In genomic region chr8:91312835-91313832, GRCm38 (mm10) we compare ENCODE assay signal across 8 mouse cellular contexts. TPM values are rescaled to one million over a fixed set of nuclear protein-coding genes. Genes with fewer than 3 reads are reported as not detected.
DNase-seq lines count a peak whose midpoint lies in the region; ATAC-seq lines count a peak whose summit lies in the region.

Gene Rpgrip1l, minus strand, starts transcription at chr8:91313262.
Gene Fto, plus strand, starts transcription at chr8:91313525.

- peak within 1 kb of the TSS; percentile 36 for H3K27ac ChIP-seq in forebrain, embryonic 14.5 days (ENCODE audit: low read depth, low read length)
- H3K27ac ChIP-seq in neural tube, embryonic 15.5 days (replicated peaks): peak within 1 kb of the TSS; percentile 84

- no peaks in the 10 kb centered on the region for H3K9me3 ChIP-seq in forebrain, embryonic 14.5 days (replicated peaks; ENCODE audit: control insufficient read depth, low read length)
- H3K9me3 ChIP-seq in neural tube, embryonic 15.5 days (replicated peaks): no peaks in the 10 kb centered on the region

- intact Hi-C loops in heart, postnatal 14 days (cut with DNase I): loop anchor here (10.0 kb wide), 1 partner anchor 1052 kb away; no protein-coding TSS in a partner anchor

- 1% methylated on average over 59 of the region's 59 CpGs for WGBS in forebrain, embryonic 14.5 days
- WGBS in neural tube, embryonic 15.5 days: 1% methylated on average over 59 of the region's 59 CpGs

- H3K9ac ChIP-seq in forebrain, embryonic 14.5 days (ENCODE audit: low read length): peak within 1 kb of the TSS; percentile 73
- H3K9ac ChIP-seq in neural tube, embryonic 15.5 days (replicated peaks): peak within 1 kb of the TSS; percentile 83

- peak within 1 kb of the TSS; percentile 58 for H3K4me3 ChIP-seq in forebrain, embryonic 14.5 days (ENCODE audit: low read depth, low read length)
- H3K4me3 ChIP-seq in neural tube, embryonic 15.5 days (replicated peaks): peak within 1 kb of the TSS; percentile 60

- H3K4me1 ChIP-seq in forebrain, embryonic 14.5 days (ENCODE audit: control insufficient read depth, insufficient read depth, low read length): peaks cover 17% of the 10 kb centered on the region
- H3K4me1 ChIP-seq in neural tube, embryonic 15.5 days: peaks cover 32% of the 10 kb centered on the region

- peak; percentile 99 for ATAC-seq in forebrain, embryonic 14.5 days
- peak; percentile 99 for ATAC-seq in neural tube, embryonic 15.5 days (ENCODE audit: low FRiP score)

- H3K36me3 ChIP-seq in forebrain, embryonic 14.5 days (ENCODE audit: control insufficient read depth, insufficient read depth, low read length): 0 out of 2 replicates have a peak, but pooled peaks cover 4% of the 10 kb centered on the region
- no peaks in the 10 kb centered on the region for H3K36me3 ChIP-seq in neural tube, embryonic 15.5 days

- H3K27me3 ChIP-seq in forebrain, embryonic 14.5 days (replicated peaks; ENCODE audit: control insufficient read depth, insufficient read depth, low read length): no peaks in the 10 kb centered on the region
- H3K27me3 ChIP-seq in neural tube, embryonic 15.5 days (replicated peaks): no peaks in the 10 kb centered on the region

- peak; percentile 100 for DNase-seq in ES-CJ7 (ENCODE audit: low read depth, low spot score)
- peak; percentile 96 for DNase-seq in cerebellum, adult 11 months
- DNase-seq in forebrain, embryonic 14.5 days (ENCODE audit: low spot score): peak; percentile 100
- peak; percentile 91 to 94 for DNase-seq in heart, postnatal 14 days
- peak; percentile 98 for DNase-seq in layer of hippocampus, adult 11-12 months (ENCODE audit: low spot score)
- DNase-seq in lung, adult 18-20 months: peak; percentile 98 to 99
- DNase-seq in testis, postnatal 14 days (ENCODE audit: low spot score): peak; percentile 99

- H3K4me2 ChIP-seq in forebrain, embryonic 14.5 days (ENCODE audit: low read length): peak within 1 kb of the TSS; percentile 75
- peak within 1 kb of the TSS; percentile 64 for H3K4me2 ChIP-seq in neural tube, embryonic 15.5 days

RNA-seq across cellular contexts. Expression of gene Rpgrip1l, which starts in this region (rescaled TPM):
- polyA plus RNA-seq in forebrain, embryonic 14.5 days (2014; fragmentation: Nextera tagmentation; extraction: Ambion mirVana): 14.7 and 16.1 TPM in 2 replicates
- total RNA-seq in heart, postnatal 14 days (2021): 1 to 10 TPM; 3.2 to 3.6 TPM
- 9.7 and 10.5 TPM in 2 replicates for polyA plus RNA-seq in neural tube, embryonic 15.5 days (2015; fragmentation: Nextera tagmentation; extraction: Ambion mirVana)

RNA-seq across cellular contexts. Expression of gene Fto, which starts in this region (rescaled TPM):
- 103 and 111 TPM in 2 replicates for polyA plus RNA-seq in forebrain, embryonic 14.5 days (2014; fragmentation: Nextera tagmentation; extraction: Ambion mirVana)
- 10 to 100 TPM; 68.6 to 70.4 TPM for total RNA-seq in heart, postnatal 14 days (2021)
- 131 and 135 TPM in 2 replicates for polyA plus RNA-seq in neural tube, embryonic 15.5 days (2015; fragmentation: Nextera tagmentation; extraction: Ambion mirVana)

Comparison
In these comparisons a context has a peak if more than half of its experiments do, and no peak if none do; other contexts are left out.
1. Peak in every context shown above with its lines: DNase-seq, ATAC-seq, H3K4me3 ChIP-seq and H3K27ac ChIP-seq.